Mouse (Mus musculus) embryonic facial prominence, embryonic 11.5 days (tissue): Measurements from ENCODE around the gene Marveld1. TPM values are rescaled to one million over a fixed set of nuclear protein-coding genes. Genes with fewer than 3 reads are reported as not detected.

Source experiments
- ATAC-seq: fragments of 200-750 bp; cut with Nextera tagmentation; replicated peaks from 2 replicates; pipeline ENCODE4 v1.8.0; 2017; ENCODE audit warnings: low read depth; ENCODE audit not compliant: insufficient number of reproducible peaks, low FRiP score, low TSS enrichment
- DNase-seq: peaks from one replicate; pipeline ENCODE4 v3.0.0-alpha.2; 2015; ENCODE audit warnings: low spot score
- H3K27ac ChIP-seq: fragments of 300-500 bp; sonication (generic); replicated peaks from 2 replicates; pipeline ENCODE4 v1.5.1; 2014; ENCODE audit warnings: mild to moderate bottlenecking, low read depth, low read length, control low read depth
- H3K27me3 ChIP-seq: fragments of 300-500 bp; sonication (generic); 2 replicates; pipeline ENCODE4 v1.6.1; 2014; ENCODE audit warnings: mild to moderate bottlenecking, low read length, moderate library complexity, mixed read lengths; ENCODE audit not compliant: control insufficient read depth, insufficient read depth
- H3K36me3 ChIP-seq: fragments of 300-500 bp; sonication (generic); replicated peaks from 2 replicates; pipeline ENCODE4 v1.6.1; 2014; ENCODE audit warnings: low read depth, mild to moderate bottlenecking, low read length, moderate library complexity, mixed read lengths; ENCODE audit not compliant: control insufficient read depth, insufficient read depth
- H3K4me1 ChIP-seq: fragments of 300-500 bp; sonication (generic); 2 replicates; pipeline ENCODE4 v1.6.1; 2014; ENCODE audit warnings: low read length, mixed read lengths; ENCODE audit not compliant: control insufficient read depth, insufficient read depth
- H3K4me2 ChIP-seq: fragments of 300-500 bp; sonication (generic); 2 replicates; pipeline ENCODE4 v1.6.1; 2014; ENCODE audit warnings: low read depth, mild to moderate bottlenecking, control low read depth, low read length, moderate library complexity
- H3K4me3 ChIP-seq: fragments of 300-500 bp; sonication (generic); 2 replicates; pipeline ENCODE4 v1.5.1; 2014; ENCODE audit warnings: low read depth, low read length, control low read depth
- H3K9ac ChIP-seq: fragments of 300-500 bp; sonication (generic); replicated peaks from 2 replicates; pipeline ENCODE4 v1.6.1; 2014; ENCODE audit warnings: mild to moderate bottlenecking, control low read depth, low read length
- H3K9me3 ChIP-seq: fragments of 300-500 bp; sonication (generic); replicated peaks from 2 replicates; pipeline ENCODE4 v1.6.1; 2016; ENCODE audit warnings: mild to moderate bottlenecking, low read length, inconsistent platforms, mixed read lengths; ENCODE audit not compliant: control insufficient read depth
- WGBS: fragments of 180-500 bp; shearing (Covaris S2); extraction: QIAGEN DNeasy Blood & Tissue Kit; methylation state at CpG from one replicate; pipeline ENCODE4 v1.1.7; 2014; 5-methylcytosine and 5-hydroxymethylcytosine counted together
- polyA plus RNA-seq: library from polyadenylated mRNA; unstranded; fragments of >200 nt; fragmentation: Nextera tagmentation; extraction: Ambion mirVana; gene quantifications from 2 replicates; pipeline ENCODE4 v1.2.1, GENCODE M21; 2014

Marveld1 gene
- polyA plus RNA-seq, 1 experiment from 2014 or later: 16.6 TPM

- ATAC-seq (no peak), DNase-seq (no peak)
- no peak overlapping the region; the same call in 1 of the 2 replicates for H3K27ac ChIP-seq
- WGBS: 53% methylated on average over 12 of the region's 12 CpGs
- no peak overlapping the region for H3K4me3 ChIP-seq
- peaks cover 4% of the 10 kb centered on the region; the same call in 1 of the 2 replicates for H3K4me1 ChIP-seq
- peak overlapping the region; percentile 13; the same call in 1 of the 2 replicates for H3K9ac ChIP-seq
- H3K36me3 ChIP-seq: no peaks in the 10 kb centered on the region
- no peak overlapping the region for H3K4me2 ChIP-seq
- H3K27me3 ChIP-seq: no peaks in the 10 kb centered on the region; the same call in 1 of the 2 replicates
- H3K9me3 ChIP-seq: no peaks in the 10 kb centered on the region
Measured at GRCm38 (mm10) chr19:42157493-42158237, 10.5 kb downstream of the Marveld1 start.

GRCm38 (mm10) chr19:42158246-42159017 is 11.2 kb downstream of the Marveld1 start:
- Histone ChIP-seq H3K9ac (peak overlapping the region; percentile 13; the same call in 1 of the 2 replicates), H3K4me3 (no peak overlapping the region), H3K4me1 (peaks cover 4% of the 10 kb centered on the region; the same call in 1 of the 2 replicates), H3K27me3 (no peaks in the 10 kb centered on the region), H3K36me3 (no peaks in the 10 kb centered on the region), H3K4me2 (no peak overlapping the region), H3K27ac (no peak overlapping the region; the same call in 1 of the 2 replicates), H3K9me3 (no peaks in the 10 kb centered on the region)
- ATAC-seq (no peak), DNase-seq (no peak)
- WGBS: 45% methylated on average over 13 of the region's 13 CpGs

GRCm38 (mm10) chr19:42163764-42164163 is 16.6 kb downstream of the Marveld1 start, which contains the start of gene Zfyve27:
TSS of gene Zfyve27 (plus strand) at chr19:42163951.
- ATAC-seq: no peak
- peaks cover 3% of the 10 kb centered on the region; the same call in 1 of the 2 replicates for H3K27me3 ChIP-seq
- H3K4me1 ChIP-seq: no peaks in the 10 kb centered on the region
- no peaks in the 10 kb centered on the region for H3K36me3 ChIP-seq
- no peak within 1 kb of the TSS for H3K4me2 ChIP-seq
- 77% methylated on average over 5 of the region's 5 CpGs for WGBS
- no peak within 1 kb of the TSS for H3K27ac ChIP-seq
- no peaks in the 10 kb centered on the region for H3K9me3 ChIP-seq
- no peak within 1 kb of the TSS for H3K4me3 ChIP-seq
- DNase-seq: no peak
- no peak within 1 kb of the TSS for H3K9ac ChIP-seq

GRCm38 (mm10) chr19:42164188-42164587 is 17.0 kb downstream of the Marveld1 start:
- Histone ChIP-seq H3K27ac (no peak overlapping the region), H3K4me2 (no peak overlapping the region), H3K4me3 (no peak overlapping the region), H3K9me3 (no peaks in the 10 kb centered on the region), H3K9ac (no peak overlapping the region), H3K36me3 (no peaks in the 10 kb centered on the region), H3K27me3 (peaks cover 5% of the 10 kb centered on the region; the same call in 1 of the 2 replicates), H3K4me1 (no peaks in the 10 kb centered on the region)
- no peak for ATAC-seq
- WGBS: 68% methylated on average over 7 of the region's 7 CpGs
- no peak for DNase-seq

GRCm38 (mm10) chr19:42166130-42166529 is 18.9 kb downstream of the Marveld1 start:
- H3K9me3 ChIP-seq: no peaks in the 10 kb centered on the region
- no peaks in the 10 kb centered on the region for H3K36me3 ChIP-seq
- H3K4me2 ChIP-seq: peak overlapping the region; percentile 1; the same call in 1 of the 2 replicates
- no peak overlapping the region for H3K27ac ChIP-seq
- ATAC-seq: no peak
- peaks cover 5% of the 10 kb centered on the region; the same call in 1 of the 2 replicates for H3K27me3 ChIP-seq
- peak overlapping the region; percentile 51; the same call in 1 of the 2 replicates for H3K9ac ChIP-seq
- H3K4me1 ChIP-seq: no peaks in the 10 kb centered on the region
- peak; percentile 92 for DNase-seq
- WGBS: 4% methylated on average over 12 of the region's 12 CpGs
- no peak overlapping the region for H3K4me3 ChIP-seq

GRCm38 (mm10) chr19:42166766-42167165 is 19.6 kb downstream of the Marveld1 start:
- ATAC-seq (no peak), DNase-seq (no peak)
- no peaks in the 10 kb centered on the region; the same call in 1 of the 2 replicates for H3K4me1 ChIP-seq
- no peak overlapping the region for H3K4me3 ChIP-seq
- H3K36me3 ChIP-seq: no peaks in the 10 kb centered on the region
- WGBS: 51% methylated on average over 3 of the region's 3 CpGs
- no peak overlapping the region for H3K27ac ChIP-seq
- no peak overlapping the region for H3K4me2 ChIP-seq
- no peaks in the 10 kb centered on the region for H3K9me3 ChIP-seq
- no peak overlapping the region for H3K9ac ChIP-seq
- H3K27me3 ChIP-seq: peaks cover 5% of the 10 kb centered on the region; the same call in 1 of the 2 replicates

GRCm38 (mm10) chr19:42167489-42167888 is 20.3 kb downstream of the Marveld1 start:
- Histone ChIP-seq H3K4me3 (no peak overlapping the region), H3K27ac (no peak overlapping the region), H3K4me1 (no peaks in the 10 kb centered on the region; the same call in 1 of the 2 replicates), H3K9ac (no peak overlapping the region), H3K4me2 (no peak overlapping the region), H3K27me3 (peaks cover 5% of the 10 kb centered on the region; the same call in 1 of the 2 replicates), H3K9me3 (no peaks in the 10 kb centered on the region), H3K36me3 (no peaks in the 10 kb centered on the region)
- ATAC-seq (no peak), DNase-seq (no peak)
- 62% methylated on average over 9 of the region's 9 CpGs for WGBS
